Mouse (Mus musculus) heart, adult 2 months (tissue): ENCODE data around the gene Fblim1.

Experiments
- CTCF ChIP-seq: fragments of 200-600 bp; IDR thresholded peaks from 2 replicates; pipeline ENCODE4 v1.8.1; 2022; ENCODE audit warnings: antibody characterized with exemption, mild to moderate bottlenecking, moderate library complexity
- POLR2A ChIP-seq: fragments of 200-500 bp; IDR thresholded peaks from 2 replicates; pipeline ENCODE4 v1.6.1; 2011; ENCODE audit warnings: mild to moderate bottlenecking, low read depth, low read length, control low read depth; ENCODE audit not compliant: insufficient read depth

- TF ChIP-seq CTCF (no peak), POLR2A (no peak)
Measured at GRCm38 (mm10) chr4:141576404-141576803, 29.5 kb downstream of the Fblim1 start.
